Mouse (Mus musculus) intestine, embryonic 16.5 days (tissue): ENCODE measurements around the gene Zfp810. TPM values are rescaled to one million over a fixed set of nuclear protein-coding genes. Genes with fewer than 3 reads are reported as not detected.

Experiments
- ATAC-seq: fragments of 200-750 bp; cut with Nextera tagmentation; 2 replicates; pipeline ENCODE4 v1.8.0; 2017; ENCODE audit warnings: moderate TSS enrichment, moderate library complexity
- H3K27ac ChIP-seq: fragments of 300-500 bp; sonication (generic); 2 replicates; pipeline ENCODE4 v1.5.1; 2014; ENCODE audit warnings: mild to moderate bottlenecking, low read length
- H3K27me3 ChIP-seq: fragments of 300-500 bp; sonication (generic); replicated peaks from 2 replicates; pipeline ENCODE4 v1.6.1; 2014; ENCODE audit warnings: low read length, control low read depth, mixed read lengths; ENCODE audit not compliant: control insufficient read depth, insufficient read depth
- H3K36me3 ChIP-seq: fragments of 300-500 bp; sonication (generic); 2 replicates; pipeline ENCODE4 v1.6.1; 2014; ENCODE audit warnings: low read length, control low read depth; ENCODE audit not compliant: control insufficient read depth, insufficient read depth
- H3K4me1 ChIP-seq: fragments of 300-500 bp; sonication (generic); 2 replicates; pipeline ENCODE4 v1.6.1; 2014; ENCODE audit warnings: low read length, control low read depth, mixed read lengths; ENCODE audit not compliant: control insufficient read depth, insufficient read depth
- H3K4me2 ChIP-seq: fragments of 300-500 bp; sonication (generic); 2 replicates; pipeline ENCODE4 v1.6.1; 2014; ENCODE audit warnings: low read depth, low read length, control low read depth
- H3K4me3 ChIP-seq: fragments of 300-500 bp; sonication (generic); 2 replicates; pipeline ENCODE4 v1.5.1; 2014; ENCODE audit warnings: mild to moderate bottlenecking, low read length
- H3K9ac ChIP-seq: fragments of 300-500 bp; sonication (generic); 2 replicates; pipeline ENCODE4 v1.6.1; 2014; ENCODE audit warnings: low read depth, low read length
- H3K9me3 ChIP-seq: fragments of 300-500 bp; sonication (generic); 2 replicates; pipeline ENCODE4 v1.6.1; 2016; ENCODE audit warnings: low read length, control low read depth; ENCODE audit not compliant: control insufficient read depth
- WGBS: fragments of 180-500 bp; shearing (Covaris S2); extraction: QIAGEN DNeasy Blood & Tissue Kit; methylation state at CpG from one replicate; pipeline ENCODE4 v1.1.7; 2014; 5-methylcytosine and 5-hydroxymethylcytosine counted together
- polyA plus RNA-seq: library from polyadenylated mRNA; unstranded; fragments of >200 nt; fragmentation: Nextera tagmentation; extraction: Ambion mirVana; gene quantifications from 2 replicates; pipeline ENCODE4 v1.2.1, GENCODE M21; 2015

Zfp810 gene
- polyA plus RNA-seq, 1 experiment from 2014 or later, result 12.7 TPM

DNA sequence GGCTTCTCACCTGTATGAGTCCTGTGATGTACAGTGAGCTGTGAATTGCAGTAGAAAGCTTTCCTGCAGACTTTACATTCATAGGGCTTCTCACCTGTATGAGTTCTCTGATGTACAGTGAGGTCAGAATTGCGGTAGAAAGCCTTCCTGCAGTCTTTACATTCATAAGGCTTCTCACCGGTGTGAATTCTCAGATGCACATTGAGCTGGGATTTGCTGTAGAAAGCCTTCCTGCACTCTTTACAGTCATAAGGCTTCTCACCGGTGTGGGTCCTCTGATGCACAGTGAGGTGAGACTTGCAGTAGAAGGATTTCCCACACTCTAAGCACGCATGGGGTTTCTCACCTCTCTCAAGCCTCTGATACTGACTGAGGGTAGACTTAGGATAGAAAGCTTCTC lies 28.7 kb downstream of the Zfp810 start:
- 98% methylated on average over 4 of the region's 4 CpGs for WGBS
- Histone ChIP-seq H3K9me3 (peaks cover 40% of the 10 kb centered on the region), H3K36me3 (peaks cover 58% of the 10 kb centered on the region), H3K4me1 (no peaks in the 10 kb centered on the region), H3K27me3 (no peaks in the 10 kb centered on the region), H3K9ac (no peak overlapping the region), H3K27ac (no peak overlapping the region), H3K4me2 (no peak overlapping the region), H3K4me3 (no peak overlapping the region)
- no peak for ATAC-seq

DNA sequence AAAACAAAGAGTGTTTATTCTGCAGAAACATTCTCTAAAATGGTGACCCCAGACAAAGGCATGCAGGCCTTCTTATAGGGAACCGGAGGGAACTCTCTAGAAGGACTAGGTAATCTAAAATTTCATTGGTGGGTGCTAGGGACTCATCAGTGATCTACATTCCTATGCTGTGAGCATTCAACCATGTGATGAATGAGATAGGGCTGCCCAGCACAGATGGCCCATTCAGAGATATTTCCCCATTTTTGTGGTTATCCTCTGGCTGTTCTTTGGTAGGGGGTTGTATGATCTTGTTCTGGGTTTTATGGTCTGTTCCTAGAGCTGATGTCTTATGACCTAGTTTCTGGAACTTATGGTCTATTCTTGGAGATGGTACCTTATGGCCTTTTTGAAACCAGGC lies 38.6 kb downstream of the Zfp810 start:
- WGBS, result 90% methylated on average over 1 of the region's 1 CpGs
- no peaks in the 10 kb centered on the region for H3K36me3 ChIP-seq
- no peak overlapping the region for H3K4me3 ChIP-seq
- no peak overlapping the region for H3K4me2 ChIP-seq
- no peaks in the 10 kb centered on the region for H3K9me3 ChIP-seq
- ATAC-seq, result no peak
- H3K27ac ChIP-seq, result no peak overlapping the region
- no peaks in the 10 kb centered on the region for H3K4me1 ChIP-seq
- H3K27me3 ChIP-seq, result no peaks in the 10 kb centered on the region
- no peak overlapping the region for H3K9ac ChIP-seq

- 85% methylated on average over 10 of the region's 10 CpGs for WGBS
- ATAC-seq, result no peak
Measured at GRCm38 (mm10) chr9:22262611-22263010, 44.8 kb downstream of the Zfp810 start.

DNA sequence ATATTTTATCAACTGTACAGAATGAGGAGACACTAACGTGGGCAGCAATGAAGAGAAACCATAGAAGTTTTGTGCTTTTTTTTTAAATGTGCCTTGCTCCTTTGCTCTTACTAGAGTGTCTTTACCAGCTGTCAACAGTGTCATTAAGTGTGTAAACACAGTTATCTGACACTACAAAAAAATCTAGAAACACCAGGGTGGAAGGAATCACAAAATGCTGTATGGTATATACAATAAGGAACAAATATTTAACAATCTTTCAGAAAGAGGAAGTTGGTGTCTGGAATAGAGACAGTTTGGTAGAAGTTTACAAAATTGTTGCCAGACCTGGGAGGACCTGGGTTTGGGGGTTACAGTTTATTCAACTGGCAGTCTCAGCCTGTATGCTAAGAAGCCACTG lies 45.9 kb downstream of the Zfp810 start:
- Histone ChIP-seq H3K36me3 (no peaks in the 10 kb centered on the region), H3K4me2 (no peak overlapping the region), H3K4me1 (no peaks in the 10 kb centered on the region; the same call in 1 of the 2 replicates), H3K27me3 (no peaks in the 10 kb centered on the region), H3K9me3 (no peaks in the 10 kb centered on the region), H3K9ac (no peak overlapping the region), H3K27ac (no peak overlapping the region), H3K4me3 (no peak overlapping the region)
- 56% methylated on average over 1 of the region's 1 CpGs for WGBS
- no peak for ATAC-seq

More at GRCm38 (mm10) chr9:22262611-22263010, 44.8 kb downstream of the Zfp810 start:
- no peaks in the 10 kb centered on the region for H3K27me3 ChIP-seq
- H3K36me3 ChIP-seq, result no peaks in the 10 kb centered on the region
- H3K4me3 ChIP-seq, result no peak overlapping the region
- no peaks in the 10 kb centered on the region for H3K9me3 ChIP-seq
- no peak overlapping the region for H3K27ac ChIP-seq
- no peaks in the 10 kb centered on the region; the same call in 1 of the 2 replicates for H3K4me1 ChIP-seq
- no peak overlapping the region for H3K9ac ChIP-seq
- no peak overlapping the region for H3K4me2 ChIP-seq

GRCm38 (mm10) chr9:22260092-22260422 lies 47.4 kb downstream of the Zfp810 start:
- Histone ChIP-seq H3K27me3 (no peaks in the 10 kb centered on the region), H3K9ac (no peak overlapping the region), H3K4me2 (peak overlapping the region; percentile 54), H3K4me3 (peak overlapping the region; percentile 74), H3K4me1 (no peaks in the 10 kb centered on the region; the same call in 1 of the 2 replicates), H3K9me3 (no peaks in the 10 kb centered on the region; the same call in 1 of the 2 replicates), H3K27ac (no peak overlapping the region), H3K36me3 (peaks cover 6% of the 10 kb centered on the region; the same call in 1 of the 2 replicates)
- no peak for ATAC-seq
- WGBS, result 26% methylated on average over 3 of the region's 3 CpGs

DNA sequence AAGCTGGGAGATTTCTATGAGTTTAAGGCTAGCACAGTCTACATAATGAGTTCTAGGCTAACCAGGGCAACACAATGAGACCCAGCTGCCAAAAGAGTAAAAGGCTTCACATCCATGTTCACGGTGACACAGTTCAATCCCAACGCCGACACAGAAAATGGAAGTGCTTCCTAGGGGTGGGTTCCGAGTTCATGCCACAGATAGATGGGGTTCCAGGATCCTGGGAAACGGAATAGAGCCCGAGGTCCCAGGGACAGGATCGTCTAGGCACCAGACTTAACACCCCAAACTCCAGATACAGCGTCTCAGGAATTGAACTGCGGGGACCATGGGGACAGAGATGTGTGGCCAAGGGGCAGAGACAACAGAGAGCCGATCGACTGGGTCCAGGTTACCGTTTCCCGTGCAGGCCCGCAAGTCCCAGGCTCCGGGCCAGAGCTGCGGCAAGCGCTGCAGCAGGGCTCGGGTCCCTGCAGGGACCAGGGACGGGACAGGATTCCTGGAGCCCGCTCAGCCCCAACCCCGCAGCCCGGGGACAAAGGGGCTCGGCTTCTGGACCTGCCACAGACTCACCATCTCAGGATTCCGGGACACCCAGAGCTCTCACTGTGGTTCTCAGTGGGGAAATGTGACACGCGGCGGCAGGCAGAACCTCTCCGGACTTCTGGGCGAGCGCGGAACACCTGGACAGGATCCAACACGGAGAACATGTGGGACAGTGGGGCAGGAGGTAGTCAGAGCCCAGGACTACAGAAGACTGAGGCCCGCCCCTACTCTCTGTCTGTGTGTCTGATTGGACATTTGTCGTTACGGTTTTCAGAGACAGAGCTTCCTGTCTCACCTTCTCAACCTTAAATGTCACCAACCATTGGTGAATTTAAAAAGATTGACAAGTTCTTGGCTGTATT lies 48.0 kb downstream of the Zfp810 start, which contains the start of gene Zfp599:
TSS of gene Zfp599 (minus strand) at position 712 of the 908 bp plus-strand sequence.
- H3K36me3 ChIP-seq, result peaks cover 6% of the 10 kb centered on the region; the same call in 1 of the 2 replicates
- H3K9me3 ChIP-seq, result no peaks in the 10 kb centered on the region; the same call in 1 of the 2 replicates
- WGBS, result 1% methylated on average over 35 of the region's 35 CpGs
- no peaks in the 10 kb centered on the region; the same call in 1 of the 2 replicates for H3K4me1 ChIP-seq
- H3K27ac ChIP-seq, result peak within 1 kb of the TSS; percentile 20; the same call in 1 of the 2 replicates
- peak within 1 kb of the TSS; percentile 54 for H3K4me2 ChIP-seq
- H3K9ac ChIP-seq, result peak within 1 kb of the TSS; percentile 84
- ATAC-seq, result peak; percentile 100
- H3K4me3 ChIP-seq, result peak within 1 kb of the TSS; percentile 74
- no peaks in the 10 kb centered on the region for H3K27me3 ChIP-seq

- H3K27ac ChIP-seq, result peak overlapping the region; percentile 20; the same call in 1 of the 2 replicates
- peak overlapping the region; percentile 84 for H3K9ac ChIP-seq
- peak overlapping the region; percentile 54 for H3K4me2 ChIP-seq
- no peaks in the 10 kb centered on the region; the same call in 1 of the 2 replicates for H3K9me3 ChIP-seq
- peaks cover 9% of the 10 kb centered on the region for H3K36me3 ChIP-seq
- no peak for ATAC-seq
- H3K4me3 ChIP-seq, result peak overlapping the region; percentile 74
- no peaks in the 10 kb centered on the region; the same call in 1 of the 2 replicates for H3K4me1 ChIP-seq
- 81% methylated on average over 8 of the region's 8 CpGs for WGBS
- H3K27me3 ChIP-seq, result no peaks in the 10 kb centered on the region
Measured at GRCm38 (mm10) chr9:22258784-22259183, 48.7 kb downstream of the Zfp810 start.

DNA sequence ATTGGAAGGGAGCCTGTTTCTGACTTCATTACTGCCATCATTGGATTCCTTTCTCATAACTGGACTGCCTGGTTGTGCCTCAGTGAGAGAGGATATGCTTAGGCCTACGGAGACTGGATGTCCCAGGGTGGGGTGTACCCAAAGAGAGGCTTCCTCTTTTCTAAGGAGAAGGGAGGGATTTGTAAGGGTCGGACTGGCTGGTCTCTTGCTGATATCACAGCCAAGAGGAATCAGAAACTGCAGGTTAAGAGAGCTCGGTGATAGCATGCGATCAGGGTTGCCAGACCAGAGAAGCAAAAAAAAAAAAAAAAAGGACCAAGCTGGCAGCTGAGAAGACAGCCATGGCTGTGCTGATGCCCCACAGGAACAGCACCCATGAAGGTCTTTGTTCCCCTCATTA lies 50.9 kb downstream of the Zfp810 start:
- no peaks in the 10 kb centered on the region for H3K27me3 ChIP-seq
- no peak overlapping the region for H3K4me2 ChIP-seq
- no peak overlapping the region for H3K4me3 ChIP-seq
- no peaks in the 10 kb centered on the region; the same call in 1 of the 2 replicates for H3K4me1 ChIP-seq
- H3K36me3 ChIP-seq, result peaks cover 23% of the 10 kb centered on the region
- no peaks in the 10 kb centered on the region; the same call in 1 of the 2 replicates for H3K9me3 ChIP-seq
- no peak overlapping the region for H3K9ac ChIP-seq
- 92% methylated on average over 4 of the region's 4 CpGs for WGBS
- no peak for ATAC-seq
- no peak overlapping the region for H3K27ac ChIP-seq

DNA sequence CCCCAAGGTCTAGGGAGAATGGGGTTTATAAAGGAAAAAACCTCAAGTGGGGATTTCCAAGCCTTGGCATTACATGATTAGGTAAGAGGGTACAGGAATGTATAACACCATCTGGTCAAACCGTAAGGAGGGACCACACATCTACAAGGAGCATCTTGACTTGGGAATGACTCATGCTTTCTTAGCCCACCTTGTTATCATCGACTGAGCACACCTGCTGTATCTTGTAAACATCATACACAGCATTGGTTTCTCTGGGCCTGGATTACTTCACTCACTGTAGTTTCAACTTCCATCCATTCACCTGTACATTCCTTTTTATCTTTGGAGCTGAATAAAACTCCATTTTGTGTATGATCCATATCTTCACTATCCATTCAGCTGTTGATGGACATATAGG lies 63.2 kb downstream of the Zfp810 start:
- Histone ChIP-seq H3K27me3 (no peaks in the 10 kb centered on the region), H3K9me3 (peaks cover 6% of the 10 kb centered on the region; the same call in 1 of the 2 replicates), H3K27ac (no peak overlapping the region), H3K4me1 (no peaks in the 10 kb centered on the region), H3K4me2 (no peak overlapping the region), H3K36me3 (peaks cover 45% of the 10 kb centered on the region), H3K4me3 (no peak overlapping the region), H3K9ac (no peak overlapping the region)
- 96% methylated on average over 2 of the region's 2 CpGs for WGBS
- no peak for ATAC-seq
